Mouse (Mus musculus) testis, adult 2 months (tissue): ENCODE results near the gene Katnal1.

Experiments
- CTCF ChIP-seq: fragments of 200-500 bp; IDR thresholded peaks from 2 replicates; pipeline ENCODE4 v1.5.1; 2012; ENCODE audit warnings: low read depth, mild to moderate bottlenecking, inconsistent platforms, low read length, moderate library complexity; ENCODE audit not compliant: control insufficient read depth, insufficient read depth, insufficient replicate concordance
- POLR2A ChIP-seq: fragments of 200-500 bp; IDR thresholded peaks from 2 replicates; pipeline ENCODE4 v1.6.1; 2012; ENCODE audit warnings: low read depth, mild to moderate bottlenecking, inconsistent platforms, low read length, moderate library complexity; ENCODE audit not compliant: control insufficient read depth

GRCm38 (mm10) chr5:148941867-148942266 is 12.7 kb upstream of the Katnal1 start:
- TF ChIP-seq CTCF (0 out of 2 replicates have a peak, but pooled peaks have one; percentile 3), POLR2A (no peak)
